Mouse (Mus musculus) fibroblast of lung, adult 2 months (primary cell): Measurements from ENCODE around the gene Atg4b.
A peak's percentile ranks its signal among the peaks of the same experiment; 100 is the strongest.

Experiments used
- DNase-seq: peaks from one replicate; pipeline ENCODE4 v3.0.0-alpha.2; 2011; ENCODE audit warnings: low read depth

Atg4b gene

GRCm38 (mm10) chr1:93751290-93751689 is at the start of gene Atg4b:
TSS of gene Atg4b (plus strand) at chr1:93751500.
- no peak for DNase-seq

GRCm38 (mm10) chr1:93702106-93702505 is 49.2 kb upstream of the Atg4b start:
- DNase-seq: no peak

GRCm38 (mm10) chr1:93703472-93704048 is 47.7 kb upstream of the Atg4b start:
- no peak for DNase-seq

GRCm38 (mm10) chr1:93704341-93704740 is 47.0 kb upstream of the Atg4b start:
- no peak for DNase-seq

GRCm38 (mm10) chr1:93705389-93705788 is 45.9 kb upstream of the Atg4b start:
- no peak for DNase-seq

GRCm38 (mm10) chr1:93716166-93716565 is 35.1 kb upstream of the Atg4b start:
- DNase-seq: no peak

- DNase-seq: no peak
Measured at GRCm38 (mm10) chr1:93721557-93721956, 29.7 kb upstream of the Atg4b start.

- no peak for DNase-seq
Measured at GRCm38 (mm10) chr1:93724623-93725022, 26.7 kb upstream of the Atg4b start.

- DNase-seq: no peak
Measured at GRCm38 (mm10) chr1:93725665-93726064, 25.6 kb upstream of the Atg4b start.

- DNase-seq: peak; percentile 40
Measured at GRCm38 (mm10) chr1:93726116-93726515, 25.2 kb upstream of the Atg4b start.

GRCm38 (mm10) chr1:93726974-93727373 is 24.3 kb upstream of the Atg4b start:
- peak; percentile 10 for DNase-seq

GRCm38 (mm10) chr1:93731103-93731502 is 20.2 kb upstream of the Atg4b start:
- no peak for DNase-seq

- DNase-seq: no peak
Measured at GRCm38 (mm10) chr1:93731880-93732281, 19.4 kb upstream of the Atg4b start.

- DNase-seq: no peak
Measured at GRCm38 (mm10) chr1:93735859-93736258, 15.4 kb upstream of the Atg4b start.

- no peak for DNase-seq
Measured at GRCm38 (mm10) chr1:93737711-93738110, 13.6 kb upstream of the Atg4b start.

- no peak for DNase-seq
Measured at GRCm38 (mm10) chr1:93740671-93741070, 10.6 kb upstream of the Atg4b start.

GRCm38 (mm10) chr1:93741987-93742386 is 9.3 kb upstream of the Atg4b start:
- DNase-seq: no peak

- DNase-seq: no peak
Measured at GRCm38 (mm10) chr1:93742910-93743309, 8.4 kb upstream of the Atg4b start.

GRCm38 (mm10) chr1:93746179-93746578 is 5.1 kb upstream of the Atg4b start:
- no peak for DNase-seq

- peak; percentile 51 for DNase-seq
Measured at GRCm38 (mm10) chr1:93748539-93748938, 2.8 kb upstream of the Atg4b start.

GRCm38 (mm10) chr1:93753911-93754572 is 2.7 kb downstream of the Atg4b start:
- no peak for DNase-seq

GRCm38 (mm10) chr1:93754573-93755290 is 3.4 kb downstream of the Atg4b start, which contains the start of gene Thap4:
TSS of gene Thap4 (minus strand) at chr1:93754864.
- peak; percentile 72 for DNase-seq

- no peak for DNase-seq
Measured at GRCm38 (mm10) chr1:93755291-93755610, 4.0 kb downstream of the Atg4b start.
